ENCODE assay signal across 27 mouse cellular contexts in the genomic region with DNA sequence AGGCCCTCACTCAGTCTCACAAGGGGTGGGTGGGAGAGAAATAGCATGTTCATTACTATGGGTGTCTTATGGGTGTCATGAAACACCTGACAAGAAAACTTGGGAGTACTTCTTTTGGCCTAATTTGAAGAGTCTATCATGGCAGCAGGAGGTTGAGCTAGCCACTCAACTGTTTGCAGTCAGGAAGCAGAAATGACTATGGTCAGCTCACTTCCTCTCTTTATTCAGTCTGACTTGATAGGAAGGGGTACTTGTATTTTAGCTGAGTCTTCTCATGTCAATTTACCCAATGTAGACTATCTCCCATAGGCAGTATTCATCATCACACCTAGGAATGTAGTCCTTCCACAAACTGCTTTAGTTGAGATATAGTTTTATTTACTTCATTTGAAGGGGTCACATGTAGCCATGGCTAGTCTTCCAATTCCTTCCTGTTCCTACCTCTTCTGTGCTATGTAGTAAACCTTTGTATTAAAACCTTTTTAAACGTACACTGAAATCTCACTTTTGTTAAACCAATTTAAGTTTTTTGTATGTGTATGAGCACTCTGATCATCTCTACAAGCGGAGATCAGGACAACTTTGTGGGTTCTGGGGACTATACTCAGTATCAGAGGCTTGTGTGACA. TPM values are rescaled to one million over a fixed set of nuclear protein-coding genes. Genes with fewer than 3 reads are reported as not detected.
DNase-seq lines count a peak whose midpoint lies in the region; ATAC-seq and TF ChIP-seq lines count a peak whose summit lies in the region.
"Had no signal": no experiment of that assay in that cellular context is flagged by ENCODE, and none has a peak within 500 bp of the region (broad histone marks: within the 10 kb centered on the region; RNA-seq: fewer than 3 reads in every experiment).

No protein-coding gene starts in this region.

- H3K9me3 ChIP-seq in intestine, embryonic 14.5 days (ENCODE audit: control insufficient read depth, low read length): no peaks in the 10 kb centered on the region
- H3K9me3 ChIP-seq in intestine, embryonic 16.5 days (ENCODE audit: control insufficient read depth, low read length): no peaks in the 10 kb centered on the region
- peaks cover 9% of the 10 kb centered on the region for H3K9me3 ChIP-seq in G1E (replicated peaks)
- H3K9me3 ChIP-seq in kidney, embryonic 15.5 days (replicated peaks): no peaks in the 10 kb centered on the region
- H3K9me3 ChIP-seq: embryonic facial prominence, embryonic 13.5 days; forebrain, embryonic 13.5 days; heart, embryonic 12.5 days; hindbrain, embryonic 10.5 days; midbrain, embryonic 13.5 days; neural tube, embryonic 12.5 days had no signal

- no peak for DNase-seq in intestine, embryonic 14.5 days (ENCODE audit: low spot score)
- DNase-seq in 416B (ENCODE audit: low read depth): peak; percentile 72
- DNase-seq in G1E (ENCODE audit: low spot score): no peak
- no peak for DNase-seq in left cerebral cortex, adult 18-20 months (ENCODE audit: low spot score in 2 of 2)
- DNase-seq in cerebellum, postnatal 36 days: no peak
- DNase-seq: adrenal gland, adult 8-10 months; cerebellum, adult 8-10 months; heart, postnatal 10 days; kidney, adult 11 months; layer of hippocampus, adult 9-11 months; lung, embryonic 14.5 days; retina, postnatal 1 day had no signal

- H3K4me3 ChIP-seq in intestine, embryonic 14.5 days (ENCODE audit: low read depth, low read length): no peak overlapping the region
- no peak overlapping the region for H3K4me3 ChIP-seq in intestine, embryonic 16.5 days (ENCODE audit: low read length)
- no peak overlapping the region for H3K4me3 ChIP-seq in G1E (ENCODE audit: low read depth, low read length)
- H3K4me3 ChIP-seq in kidney, embryonic 15.5 days (replicated peaks): no peak overlapping the region
- H3K4me3 ChIP-seq: embryonic facial prominence, embryonic 13.5 days; erythroblast, embryonic 14.5 days; forebrain, embryonic 13.5 days; heart, embryonic 12.5 days; hindbrain, embryonic 10.5 days; left cerebral cortex, adult 2 months; midbrain, embryonic 13.5 days; neural tube, embryonic 12.5 days had no signal

- H3K27me3 ChIP-seq in intestine, embryonic 14.5 days (replicated peaks; ENCODE audit: control insufficient read depth, insufficient read depth, low read length): no peaks in the 10 kb centered on the region
- H3K27me3 ChIP-seq in intestine, embryonic 16.5 days (replicated peaks; ENCODE audit: control insufficient read depth, insufficient read depth, low read length): no peaks in the 10 kb centered on the region
- H3K27me3 ChIP-seq in G1E (ENCODE audit: insufficient read depth, low read length): no peaks in the 10 kb centered on the region
- H3K27me3 ChIP-seq in kidney, embryonic 15.5 days: no peaks in the 10 kb centered on the region
- H3K27me3 ChIP-seq: embryonic facial prominence, embryonic 13.5 days; forebrain, embryonic 13.5 days; heart, embryonic 12.5 days; midbrain, embryonic 13.5 days; neural tube, embryonic 12.5 days had no signal

- no peak overlapping the region for H3K4me2 ChIP-seq in intestine, embryonic 14.5 days (ENCODE audit: low read length)
- no peak overlapping the region for H3K4me2 ChIP-seq in intestine, embryonic 16.5 days (ENCODE audit: low read depth, low read length)
- no peak overlapping the region for H3K4me2 ChIP-seq in kidney, embryonic 15.5 days
- H3K4me2 ChIP-seq: embryonic facial prominence, embryonic 13.5 days; forebrain, embryonic 13.5 days; heart, embryonic 12.5 days; lung, embryonic 14.5 days; midbrain, embryonic 13.5 days; neural tube, embryonic 12.5 days had no signal

- H3K36me3 ChIP-seq in intestine, embryonic 14.5 days (ENCODE audit: control insufficient read depth, insufficient read depth, low read length): peaks cover 46% of the 10 kb centered on the region
- H3K36me3 ChIP-seq in intestine, embryonic 16.5 days (ENCODE audit: control insufficient read depth, insufficient read depth, low read length): peaks cover 6% of the 10 kb centered on the region; the same call in 1 of the 2 replicates
- peaks cover 56% of the 10 kb centered on the region for H3K36me3 ChIP-seq in G1E (replicated peaks)
- peaks cover 44% of the 10 kb centered on the region for H3K36me3 ChIP-seq in kidney, embryonic 15.5 days

- no peak overlapping the region for H3K27ac ChIP-seq in intestine, embryonic 14.5 days (ENCODE audit: low read depth)
- no peak overlapping the region for H3K27ac ChIP-seq in intestine, embryonic 16.5 days (ENCODE audit: low read length)
- H3K27ac ChIP-seq in kidney, embryonic 15.5 days: no peak overlapping the region
- H3K27ac ChIP-seq: embryonic facial prominence, embryonic 13.5 days; forebrain, embryonic 13.5 days; hindbrain, embryonic 10.5 days; kidney, postnatal 0 days; left cerebral cortex, adult 2 months; midbrain, embryonic 13.5 days; neural tube, embryonic 12.5 days had no signal

- TF ChIP-seq CTCF in G1E (IDR thresholded peaks at IDR 0.05; ENCODE audit: low read depth, low read length): no peak

- 0 out of 2 replicates have a peak, but pooled peaks have one; percentile 7 for ATAC-seq in intestine, embryonic 14.5 days (replicated peaks; ENCODE audit: low FRiP score, low TSS enrichment, low read depth)
- no peak for ATAC-seq in intestine, embryonic 16.5 days
- ATAC-seq in G1E (ENCODE audit: extremely low read depth, insufficient number of reproducible peaks, low FRiP score, poor library complexity, severe bottlenecking): 0 out of 2 replicates have a peak, but pooled peaks have one; percentile 4
- ATAC-seq in granulocyte monocyte progenitor cell, adult 5-6 weeks (replicated peaks; ENCODE audit: poor library complexity, severe bottlenecking): peak; percentile 29
- ATAC-seq in kidney, embryonic 15.5 days (replicated peaks; ENCODE audit: low FRiP score): no peak
- ATAC-seq: activated CD4-positive, CD25-positive, alpha-beta regulatory T cell, adult 4 months; forebrain, embryonic 13.5 days; hindbrain, embryonic 16.5 days; midbrain, embryonic 13.5 days had no signal

- no peak overlapping the region for H3K9ac ChIP-seq in intestine, embryonic 14.5 days (ENCODE audit: low read length)
- no peak overlapping the region for H3K9ac ChIP-seq in intestine, embryonic 16.5 days (ENCODE audit: low read depth, low read length)
- H3K9ac ChIP-seq in kidney, embryonic 15.5 days: no peak overlapping the region
- H3K9ac ChIP-seq: embryonic facial prominence, embryonic 13.5 days; forebrain, embryonic 13.5 days; heart, embryonic 12.5 days; lung, embryonic 14.5 days; midbrain, embryonic 13.5 days; neural tube, embryonic 12.5 days had no signal

- H3K4me1 ChIP-seq in intestine, embryonic 14.5 days (replicated peaks; ENCODE audit: control insufficient read depth, insufficient read depth, low read length): no peaks in the 10 kb centered on the region
- peaks cover 5% of the 10 kb centered on the region; the same call in 1 of the 2 replicates for H3K4me1 ChIP-seq in intestine, embryonic 16.5 days (ENCODE audit: control insufficient read depth, insufficient read depth, low read length)
- peaks cover 30% of the 10 kb centered on the region for H3K4me1 ChIP-seq in G1E (ENCODE audit: insufficient read depth, low read depth, low read length)
- peaks cover 5% of the 10 kb centered on the region; the same call in 1 of the 2 replicates for H3K4me1 ChIP-seq in kidney, embryonic 15.5 days
- H3K4me1 ChIP-seq: forebrain, embryonic 13.5 days; neural tube, embryonic 12.5 days had no signal

- WGBS in intestine, embryonic 14.5 days: 76% methylated on average over 2 of the region's 2 CpGs
- 76% methylated on average over 2 of the region's 2 CpGs for WGBS in intestine, embryonic 16.5 days
- 82% methylated on average over 2 of the region's 2 CpGs for WGBS in kidney, embryonic 15.5 days

RNA-seq across cellular contexts. Expression of a gene that starts 4.4 kb away (rescaled TPM):
- 34.0 and 35.6 TPM in 2 replicates for polyA plus RNA-seq in intestine, embryonic 14.5 days (2014; fragmentation: Nextera tagmentation; extraction: Ambion mirVana)
- polyA plus RNA-seq in intestine, embryonic 16.5 days (2015; fragmentation: Nextera tagmentation; extraction: Ambion mirVana): 48.7 and 55.7 TPM in 2 replicates
- total RNA-seq in G1E (2014; fragmentation: Nextera tagmentation) (17.1 and 21.5 TPM in 2 replicates), G1E (2017) (19.3 and 22.8 TPM in 2 replicates)
- polyA plus RNA-seq in G1E (2012): 12.7 and 18.1 TPM in 2 replicates
- total RNA-seq in granulocyte monocyte progenitor cell, adult 5-6 weeks (2014; fragmentation: Nextera tagmentation): 12.2 and 17.8 TPM in 2 replicates
- total RNA-seq in granulocyte monocyte progenitor cell, adult 5-6 weeks (2017): 10.6 and 16.6 TPM in 2 replicates
- total RNA-seq in left cerebral cortex, adult 18-20 months (2021): 1 to 10 TPM; 7.8 to 8.0 TPM
- 28.9 and 29.5 TPM in 2 replicates for polyA plus RNA-seq in kidney, embryonic 15.5 days (2015; fragmentation: Nextera tagmentation; extraction: Ambion mirVana)

RNA-seq across cellular contexts. Expression of a gene that starts 12.6 kb away (rescaled TPM):
- 21.2 and 26.0 TPM in 2 replicates for polyA plus RNA-seq in intestine, embryonic 14.5 days (2014; fragmentation: Nextera tagmentation; extraction: Ambion mirVana)
- 20.2 and 20.8 TPM in 2 replicates for polyA plus RNA-seq in intestine, embryonic 16.5 days (2015; fragmentation: Nextera tagmentation; extraction: Ambion mirVana)
- total RNA-seq in G1E (2014; fragmentation: Nextera tagmentation): 161 and 170 TPM in 2 replicates
- total RNA-seq in G1E (2017): 74.5 and 95.0 TPM in 2 replicates
- polyA plus RNA-seq in G1E (2012): 29.8 and 31.4 TPM in 2 replicates
- total RNA-seq in granulocyte monocyte progenitor cell, adult 5-6 weeks (2014; fragmentation: Nextera tagmentation): 34.7 and 36.1 TPM in 2 replicates
- 20.0 and 22.8 TPM in 2 replicates for total RNA-seq in granulocyte monocyte progenitor cell, adult 5-6 weeks (2017)
- 10 to 100 TPM; 12.8 to 15.5 TPM for total RNA-seq in left cerebral cortex, adult 18-20 months (2021)
- polyA plus RNA-seq in kidney, embryonic 15.5 days (2015; fragmentation: Nextera tagmentation; extraction: Ambion mirVana): 26.2 and 27.3 TPM in 2 replicates

RNA-seq across cellular contexts. Expression of a gene that starts 13.7 kb away (rescaled TPM):
- 1,414 and 1,590 TPM in 2 replicates for polyA plus RNA-seq in intestine, embryonic 14.5 days (2014; fragmentation: Nextera tagmentation; extraction: Ambion mirVana)
- 1,107 and 1,211 TPM in 2 replicates for polyA plus RNA-seq in intestine, embryonic 16.5 days (2015; fragmentation: Nextera tagmentation; extraction: Ambion mirVana)
- total RNA-seq in G1E (2014; fragmentation: Nextera tagmentation): 1,619 and 1,730 TPM in 2 replicates
- 2,025 and 2,332 TPM in 2 replicates for total RNA-seq in G1E (2017)
- polyA plus RNA-seq in G1E (2012): 837 and 1,008 TPM in 2 replicates
- total RNA-seq in granulocyte monocyte progenitor cell, adult 5-6 weeks (2014; fragmentation: Nextera tagmentation): 748 and 806 TPM in 2 replicates
- total RNA-seq in granulocyte monocyte progenitor cell, adult 5-6 weeks (2017): 1,667 and 2,102 TPM in 2 replicates
- 100 to 1,000 TPM; 599 to 626 TPM for total RNA-seq in left cerebral cortex, adult 18-20 months (2021)
- 1,666 and 1,742 TPM in 2 replicates for polyA plus RNA-seq in kidney, embryonic 15.5 days (2015; fragmentation: Nextera tagmentation; extraction: Ambion mirVana)

RNA-seq across cellular contexts. Expression of a gene that starts 30.5 kb away (rescaled TPM):
- polyA plus RNA-seq in intestine, embryonic 14.5 days (2014; fragmentation: Nextera tagmentation; extraction: Ambion mirVana): 0.52 and 1.0 TPM in 2 replicates
- 0.32 and 0.66 TPM in 2 replicates for polyA plus RNA-seq in intestine, embryonic 16.5 days (2015; fragmentation: Nextera tagmentation; extraction: Ambion mirVana)
- total RNA-seq in G1E (2014; fragmentation: Nextera tagmentation) (not detected in 2 replicates), G1E (2017) (0.05 and 0.06 TPM in 2 replicates)
- not detected in 2 replicates for polyA plus RNA-seq in G1E (2012)
- not detected in 2 replicates for total RNA-seq in granulocyte monocyte progenitor cell, adult 5-6 weeks (2014; fragmentation: Nextera tagmentation)
- not detected in 2 replicates for total RNA-seq in granulocyte monocyte progenitor cell, adult 5-6 weeks (2017)
- total RNA-seq in left cerebral cortex, adult 18-20 months (2021): 1 to 10 TPM; 3.6 to 3.8 TPM
- 0.77 and 0.81 TPM in 2 replicates for polyA plus RNA-seq in kidney, embryonic 15.5 days (2015; fragmentation: Nextera tagmentation; extraction: Ambion mirVana)
- total RNA-seq: megakaryocyte, adult 5-6 weeks had no signal
- polyA plus RNA-seq: activated CD4-positive, CD25-positive, alpha-beta regulatory T cell, adult 4 months had no signal

Comparison
In these comparisons a context has a peak if more than half of its experiments do, and no peak if none do; other contexts are left out.
1. ATAC-seq: peak in intestine, embryonic 14.5 days (single experiment), G1E (single experiment) and granulocyte monocyte progenitor cell, adult 5-6 weeks (single experiment); none in intestine, embryonic 16.5 days (single experiment) and kidney, embryonic 15.5 days (single experiment).